In the genomic region with DNA sequence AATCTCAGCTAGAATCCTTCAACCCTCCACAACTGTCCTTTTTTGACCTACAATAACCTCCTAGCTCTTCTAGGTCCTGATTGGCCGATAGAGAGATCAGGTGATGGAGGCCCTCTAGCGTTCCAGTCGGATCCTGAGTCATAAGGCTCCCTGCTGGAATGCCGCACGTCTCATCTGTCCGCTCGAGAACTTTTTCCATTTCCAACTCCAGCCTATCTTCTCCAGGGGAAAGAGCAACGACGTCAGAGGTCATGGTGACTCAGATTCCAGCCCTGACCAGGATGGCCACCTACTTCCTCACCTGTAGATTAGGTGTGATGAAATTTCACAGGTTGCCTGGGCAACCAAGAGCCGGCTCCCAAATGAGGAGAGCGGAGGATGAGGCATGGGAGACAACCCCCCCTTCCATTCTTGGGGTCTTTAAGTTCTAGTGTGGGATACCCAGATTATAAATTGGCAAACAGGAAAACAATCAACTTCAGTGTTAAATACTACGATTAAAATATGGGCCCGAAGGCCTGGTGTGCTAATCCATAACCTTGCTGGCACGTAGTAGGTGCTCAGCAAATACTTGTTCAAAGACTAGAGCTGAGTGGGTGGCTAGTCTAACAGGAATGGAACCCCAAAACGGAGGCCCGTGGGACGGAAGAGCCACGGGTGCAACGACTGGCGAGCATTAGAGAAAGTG, we compare ENCODE assay signal across 8 mouse cellular contexts. TPM values are rescaled to one million over a fixed set of nuclear protein-coding genes. Genes with fewer than 3 reads are reported as not detected.
DNase-seq lines count a peak whose midpoint lies in the region; ATAC-seq and TF ChIP-seq lines count a peak whose summit lies in the region.

No protein-coding gene starts in this region.

- DNase-seq in spleen, adult 12 weeks (ENCODE audit: low spot score), result peak; percentile 29
- DNase-seq in spleen, postnatal 4 days (ENCODE audit: low spot score in 2 of 2), result no peak
- peak; percentile 26 for DNase-seq in embryo, embryonic 11.5 days (ENCODE audit: low read depth, low spot score)
- peak; percentile 85 for DNase-seq in heart, adult 18-20 months
- DNase-seq in kidney, adult 11 months, result peak; percentile 87
- DNase-seq in liver, embryonic 13.5 days, result peak; percentile 32
- peak; percentile 35 to 38 for DNase-seq in natural killer cell, adult 2 months (ENCODE audit: low spot score in 2 of 2)
- peak; percentile 41 for DNase-seq in thymus, adult 2 months

- H3K9me3 ChIP-seq in liver, embryonic 13.5 days (replicated peaks), result no peaks in the 10 kb centered on the region

- H3K4me3 ChIP-seq in liver, embryonic 13.5 days (replicated peaks), result peak overlapping the region; percentile 81
- H3K4me3 ChIP-seq in thymus, adult 2 months (ENCODE audit: control insufficient read depth, insufficient read depth, low read length), result peak overlapping the region; percentile 92

- WGBS in liver, embryonic 13.5 days (ENCODE audit: insufficient replicate concordance), result 13% methylated on average over 20 of the region's 20 CpGs
- WGBS in thymus, adult 2 months, result 5% methylated on average over 20 of the region's 20 CpGs

- no peaks in the 10 kb centered on the region for H3K36me3 ChIP-seq in liver, embryonic 13.5 days
- H3K36me3 ChIP-seq in thymus, adult 2 months (ENCODE audit: control insufficient read depth, insufficient read depth, low read length), result no peaks in the 10 kb centered on the region

- no peak for TF ChIP-seq POLR2A in thymus, adult 2 months (IDR thresholded peaks at IDR 0.05; ENCODE audit: control insufficient read depth, extremely low read depth, insufficient read depth, low read length, poor library complexity)

- H3K27me3 ChIP-seq in liver, embryonic 13.5 days, result no peaks in the 10 kb centered on the region
- H3K27me3 ChIP-seq in thymus, adult 2 months (ENCODE audit: control insufficient read depth, insufficient read depth, low read length), result no peaks in the 10 kb centered on the region

- H3K4me1 ChIP-seq in liver, embryonic 13.5 days (replicated peaks), result peaks cover 41% of the 10 kb centered on the region
- peaks cover 16% of the 10 kb centered on the region for H3K4me1 ChIP-seq in thymus, adult 2 months (replicated peaks; ENCODE audit: control insufficient read depth, insufficient read depth, low read length)

- H3K9ac ChIP-seq in liver, embryonic 13.5 days, result peak overlapping the region; percentile 86

- no peak for ATAC-seq in liver, embryonic 13.5 days (ENCODE audit: low read depth)

- TF ChIP-seq CTCF in thymus, adult 2 months (IDR thresholded peaks at IDR 0.05; ENCODE audit: borderline replicate concordance, control insufficient read depth, extremely low read depth, insufficient read depth, low read length, poor library complexity), result no peak

- H3K27ac ChIP-seq in liver, embryonic 13.5 days, result peak overlapping the region; percentile 87
- peak overlapping the region; percentile 83 for H3K27ac ChIP-seq in thymus, adult 2 months (ENCODE audit: control insufficient read depth, insufficient read depth, low read length)

- H3K4me2 ChIP-seq in liver, embryonic 13.5 days, result peak overlapping the region; percentile 98

RNA-seq across cellular contexts. Expression of a gene that starts 0.4 kb away (rescaled TPM):
- 10 to 100 TPM; 10.6 to 10.7 TPM for total RNA-seq in heart, adult 18-20 months (2021)
- polyA plus RNA-seq in liver, embryonic 13.5 days (2015; fragmentation: Nextera tagmentation; extraction: Ambion mirVana), result 1.5 and 1.9 TPM in 2 replicates
- 30.2 and 30.7 TPM in 2 replicates for polyA plus RNA-seq in thymus, adult 2 months (2012; rRNA removed)

RNA-seq across cellular contexts. Expression of a gene that starts 5.4 kb away (rescaled TPM):
- total RNA-seq in heart, adult 18-20 months (2021), result not detected
- polyA plus RNA-seq in liver, embryonic 13.5 days (2015; fragmentation: Nextera tagmentation; extraction: Ambion mirVana), result 0.08 and 0.12 TPM in 2 replicates
- polyA plus RNA-seq in thymus, adult 2 months (2012; rRNA removed), result 2.1 and 2.3 TPM in 2 replicates

RNA-seq across cellular contexts. Expression of a gene that starts 58.5 kb away (rescaled TPM):
- 10 to 100 TPM in 1 of 2 experiments, 1 to 10 TPM in 1; 9.6 to 11.5 TPM for total RNA-seq in heart, adult 18-20 months (2021)
- polyA plus RNA-seq in liver, embryonic 13.5 days (2015; fragmentation: Nextera tagmentation; extraction: Ambion mirVana), result 1.6 and 1.9 TPM in 2 replicates
- 8.9 and 9.5 TPM in 2 replicates for polyA plus RNA-seq in thymus, adult 2 months (2012; rRNA removed)

Comparison
In these comparisons a context has a peak if more than half of its experiments do, and no peak if none do; other contexts are left out.
1. DNase-seq: peak in spleen, adult 12 weeks (single experiment), embryo, embryonic 11.5 days (single experiment), heart, adult 18-20 months (2 of 2), kidney, adult 11 months (single experiment), liver, embryonic 13.5 days (single experiment), natural killer cell, adult 2 months (2 of 2) and thymus, adult 2 months (single experiment); none in spleen, postnatal 4 days (0 of 2).
2. RNA of a gene that starts 0.4 kb away (polyA plus RNA-seq): 30.2 to 30.7 TPM in thymus, adult 2 months; 1.5 to 1.9 TPM in liver, embryonic 13.5 days; every median in the first group is over 10 times any median in the second.